Mouse (Mus musculus) frontal cortex, adult 2 months (tissue): ENCODE measurements around the gene Cplx3. TPM values are rescaled to one million over a fixed set of nuclear protein-coding genes. Genes with fewer than 3 reads are reported as not detected.

Experiments used
- DNase-seq, 2 experiments: peaks; one replicate each; pipeline ENCODE4 v3.0.0; 2022; ENCODE audit warnings: low spot score in 1 of 2; ENCODE audit errors: extremely low spot score in 1 of 2
- polyA plus RNA-seq: library from polyadenylated mRNA; depleted of rRNA; stranded (reverse); fragments of >200 nt; gene quantifications from 2 replicates; pipeline ENCODE4 v1.2.3, GENCODE M21; 2012; rRNA removed

The Cplx3 gene
- 17.6 and 18.4 TPM in 2 replicates for polyA plus RNA-seq

DNA sequence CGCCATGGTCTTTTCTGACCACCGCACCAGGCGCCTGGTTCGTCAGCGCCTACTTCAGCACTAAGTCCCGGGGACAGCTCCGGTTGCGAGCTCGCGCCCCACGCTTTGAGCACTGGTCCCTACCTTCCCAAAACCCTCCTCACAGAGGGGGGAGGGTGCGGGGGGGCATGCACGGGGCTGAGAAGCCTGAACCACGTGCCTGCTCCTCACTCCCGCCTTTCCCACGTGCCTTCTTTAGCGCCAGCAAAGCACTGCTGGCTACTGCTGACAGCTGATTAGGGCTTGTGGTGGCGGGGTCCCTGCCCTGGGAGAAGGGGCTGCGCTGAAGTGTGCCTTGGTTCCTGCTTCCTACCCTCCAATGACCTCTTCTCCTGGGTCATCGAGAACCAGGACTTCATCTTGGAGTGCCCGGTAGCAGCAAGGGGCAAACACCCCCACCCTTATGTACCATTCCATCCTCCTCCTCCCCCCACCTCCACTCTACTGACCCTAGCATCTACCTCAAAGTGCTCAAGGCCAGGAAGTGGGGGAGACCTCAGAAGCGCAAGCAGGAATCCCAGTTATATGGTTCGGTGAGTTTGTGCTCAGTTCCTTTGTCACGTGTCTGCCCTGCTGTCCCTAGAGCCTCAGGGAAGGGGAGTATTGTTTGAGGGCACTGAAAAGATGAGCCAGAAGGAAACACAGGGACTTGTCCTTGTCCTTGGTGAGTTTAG is at the start of gene Cplx3:
TSS of gene Cplx3 (minus strand) at position 143 of the 713 bp plus-strand sequence.
- DNase-seq, result no peak

DNA sequence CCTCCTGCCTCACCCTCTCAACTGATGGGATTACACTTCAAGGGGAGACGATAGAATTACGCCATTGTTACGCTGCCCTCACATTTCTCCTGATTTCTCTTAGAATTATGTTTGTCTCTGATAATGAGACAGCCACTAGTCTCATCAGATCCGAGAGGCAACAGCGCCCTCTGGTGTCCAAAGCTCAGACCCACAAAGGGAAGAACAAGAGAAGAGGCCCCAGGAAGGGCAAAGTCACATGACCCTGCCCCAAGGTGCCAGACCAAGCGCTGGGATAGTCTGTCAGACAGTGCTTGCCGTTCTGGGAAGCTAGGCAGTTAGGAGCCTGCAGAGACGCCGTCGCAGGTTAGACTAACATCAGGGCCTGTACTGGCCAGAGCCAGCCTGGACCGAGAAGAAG is 49.7 kb upstream of the Cplx3 start:
- DNase-seq, result peak; percentile 85 to 98

DNA sequence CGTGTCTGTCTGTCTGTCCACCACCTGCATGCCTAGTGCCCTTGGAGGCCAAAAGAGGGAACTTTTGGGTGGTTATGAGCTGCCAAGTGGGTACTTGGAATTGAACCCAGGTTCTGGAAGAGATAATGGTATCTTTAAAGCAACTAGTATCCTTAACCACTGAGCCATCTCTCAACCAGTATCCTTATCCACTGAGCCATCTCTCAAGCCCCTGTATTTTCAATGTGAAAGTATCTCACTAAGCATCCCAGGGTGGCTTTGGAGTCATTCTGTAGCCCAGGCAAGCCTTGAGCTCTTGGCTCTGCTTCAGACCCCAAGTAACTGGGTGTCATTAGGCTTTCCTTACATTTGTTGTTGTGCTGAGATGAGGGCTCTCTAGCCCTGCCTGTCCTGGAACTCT is 48.9 kb upstream of the Cplx3 start:
- DNase-seq, result no peak

GRCm38 (mm10) chr9:57653283-57653682 is 47.2 kb upstream of the Cplx3 start, which contains the start of gene Csk:
Gene Csk (minus strand): TSS chr9:57653631.
- DNase-seq, result no peak

GRCm38 (mm10) chr9:57652855-57653254 is 46.8 kb upstream of the Cplx3 start:
- DNase-seq, result no peak

GRCm38 (mm10) chr9:57652351-57652750 is 46.3 kb upstream of the Cplx3 start:
- DNase-seq, result no peak

DNA sequence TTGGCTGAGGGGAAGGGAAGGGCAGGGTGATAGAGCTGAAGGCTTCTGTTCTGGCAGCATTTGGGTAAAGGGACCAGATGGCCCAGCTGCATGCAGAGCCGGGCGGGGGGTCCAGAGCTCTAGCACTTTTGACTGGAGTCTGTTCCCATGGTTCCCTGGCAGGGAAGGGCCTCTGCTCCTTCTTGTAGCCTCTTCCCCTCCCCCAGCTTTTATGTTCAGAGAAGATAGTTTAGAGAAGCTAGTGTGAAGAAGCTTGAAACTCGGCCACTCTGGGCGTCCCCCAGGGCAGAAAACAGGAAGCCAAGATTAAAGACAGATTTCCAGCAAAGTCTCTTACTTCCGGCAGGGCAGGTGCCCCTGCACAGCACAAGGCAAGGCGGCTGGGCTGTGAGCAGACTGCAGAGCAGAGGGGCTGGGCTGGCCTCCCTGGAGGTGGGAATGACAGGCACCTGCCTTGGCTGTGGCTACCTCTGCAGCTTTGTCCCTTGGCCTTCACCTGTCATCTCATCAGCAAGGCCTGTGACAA is 44.8 kb upstream of the Cplx3 start:
- no peak for DNase-seq

DNA sequence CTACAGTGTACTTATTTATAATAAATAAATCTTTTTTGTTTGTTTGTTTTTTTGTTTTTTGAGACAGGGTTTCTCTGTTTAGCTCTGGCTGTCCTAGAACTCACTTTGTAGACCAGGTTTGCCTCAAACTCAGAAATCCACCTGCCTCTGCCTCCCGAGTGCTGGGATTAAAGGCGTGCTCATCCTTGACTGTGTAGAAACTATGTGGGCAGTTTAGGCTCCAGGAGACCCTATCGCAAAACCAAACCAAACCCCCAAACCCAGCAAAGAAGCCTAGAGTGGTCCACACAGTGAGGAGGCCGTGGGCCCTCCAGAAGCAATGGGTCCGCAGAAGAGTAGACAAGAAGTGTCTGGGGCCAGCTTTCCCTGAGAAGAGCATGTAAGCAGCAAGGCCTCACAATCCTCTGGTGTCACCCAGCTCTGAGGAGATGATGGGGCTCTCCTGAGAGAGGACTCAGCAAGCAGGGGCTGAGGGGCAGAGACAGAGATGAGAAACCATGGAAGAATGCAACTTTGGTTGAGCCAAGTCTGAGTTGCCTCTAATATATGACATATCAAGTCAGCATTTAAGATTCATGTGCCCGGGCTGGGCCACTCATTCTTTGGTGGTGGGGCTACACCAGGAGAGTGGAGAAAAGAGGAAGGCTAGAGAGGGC is 44.2 kb upstream of the Cplx3 start:
- no peak for DNase-seq

DNA sequence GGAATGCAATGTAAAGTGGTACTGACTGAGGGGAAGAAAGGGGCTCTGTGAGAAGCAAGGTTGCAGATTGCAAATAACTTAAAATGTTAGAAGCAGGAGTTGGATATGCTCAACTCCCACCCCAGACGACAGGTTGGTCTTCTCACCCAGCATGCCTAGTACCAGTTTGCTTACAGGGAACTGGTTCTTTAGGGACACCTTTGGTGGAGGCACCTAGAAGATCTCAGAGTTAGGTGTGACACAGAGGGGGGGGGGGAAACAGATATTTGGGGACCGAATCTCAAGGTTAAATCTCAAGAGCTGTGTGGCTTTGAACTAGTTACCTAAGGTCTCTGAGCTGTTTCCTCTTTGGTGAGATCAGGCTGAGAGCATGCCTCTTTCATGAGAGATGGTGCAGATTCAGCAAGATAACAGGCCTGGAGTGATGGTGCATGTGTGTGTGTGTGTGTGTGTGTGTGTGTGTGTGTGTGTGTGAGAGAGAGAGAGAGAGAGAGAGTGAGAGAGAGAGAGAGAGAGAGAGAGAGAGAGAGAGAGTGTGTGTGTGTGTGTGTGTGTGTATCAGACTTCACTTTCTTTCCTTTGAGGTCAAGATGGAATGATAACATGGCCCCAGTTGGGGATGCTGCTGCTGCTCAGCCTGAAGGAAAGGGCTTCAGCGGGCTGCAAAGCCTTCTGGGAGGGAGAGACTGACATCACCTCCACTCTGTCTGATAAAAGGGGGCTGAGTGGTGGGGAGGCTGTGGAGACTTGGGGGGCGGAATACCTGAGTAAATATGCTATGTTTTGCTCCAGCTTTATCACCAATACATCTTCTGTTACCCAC is 41.4 kb upstream of the Cplx3 start:
- DNase-seq, result no peak

DNA sequence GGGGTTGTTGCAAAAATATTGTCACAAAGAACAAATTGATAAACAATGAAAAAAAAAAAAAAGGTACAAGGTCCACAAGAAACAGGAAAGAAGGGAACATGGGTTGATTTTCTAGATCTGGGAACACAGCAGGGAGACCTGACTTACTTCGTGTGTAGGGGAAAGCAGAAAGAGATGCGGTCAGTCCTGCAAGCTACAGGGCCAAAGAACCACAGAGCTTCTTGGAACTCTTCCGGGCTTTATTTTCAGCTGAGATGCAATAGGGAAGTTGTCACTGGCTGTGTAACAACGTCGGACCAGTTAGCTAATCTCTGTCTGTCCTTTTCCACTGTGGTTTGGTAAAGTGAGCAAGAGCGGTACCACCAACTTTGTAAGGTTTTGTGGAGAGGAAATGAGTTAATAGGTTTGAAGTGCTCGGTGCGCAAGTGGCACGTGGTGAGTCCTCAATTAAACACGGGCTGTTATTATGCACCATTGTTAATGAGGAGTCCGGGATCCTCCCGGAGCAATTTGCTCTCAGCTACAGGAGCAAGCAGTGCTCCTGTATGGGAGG is 40.5 kb upstream of the Cplx3 start:
- DNase-seq, result no peak

DNA sequence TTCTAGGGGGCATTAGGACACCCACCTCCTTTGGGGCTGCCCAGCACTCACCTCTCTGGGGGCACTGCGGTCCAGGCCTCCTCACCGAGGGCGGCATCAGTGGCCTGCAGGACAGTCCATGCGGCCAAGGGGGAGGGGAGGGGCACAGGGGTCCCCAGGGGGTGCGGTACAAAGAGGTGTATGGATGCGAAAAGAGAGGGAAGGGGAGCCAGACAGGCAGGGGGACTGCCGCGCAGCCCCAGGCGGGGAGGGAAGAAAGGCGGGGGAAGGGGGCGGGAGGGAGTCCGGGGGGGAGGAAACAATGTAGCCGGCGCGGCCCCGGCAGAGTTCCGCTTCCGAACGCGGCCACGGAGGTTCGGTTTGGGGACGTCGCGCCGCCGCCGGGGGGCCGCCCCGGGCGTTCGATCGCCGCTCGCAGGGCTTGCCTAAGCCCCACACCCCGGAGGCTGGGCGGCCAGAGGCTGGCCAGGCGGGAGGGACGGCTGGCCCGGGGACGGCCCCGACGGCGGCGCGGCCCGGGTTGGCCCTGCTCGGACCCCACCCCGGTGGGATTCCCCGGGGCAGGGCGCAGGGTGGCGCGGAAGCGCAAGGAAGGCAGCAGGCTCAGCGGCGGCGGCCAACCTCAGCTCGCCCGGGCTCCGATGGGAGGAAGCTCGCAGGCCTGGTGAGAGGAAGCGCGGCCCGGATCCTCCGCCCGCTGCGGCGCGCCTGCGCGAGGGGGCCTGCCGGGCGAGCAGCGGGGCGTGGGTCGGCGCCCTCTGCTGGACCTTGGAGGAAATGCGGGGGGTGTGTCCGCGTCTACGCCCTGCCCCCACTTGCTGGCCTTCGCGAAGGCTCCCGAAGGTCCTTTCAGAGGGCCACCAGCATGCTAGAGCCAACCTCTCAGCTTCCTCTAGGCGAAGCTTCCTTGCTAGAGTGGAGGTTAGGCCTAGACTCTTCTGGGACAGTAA is 39.1 kb upstream of the Cplx3 start:
- DNase-seq, result peak; percentile 74 to 95

DNA sequence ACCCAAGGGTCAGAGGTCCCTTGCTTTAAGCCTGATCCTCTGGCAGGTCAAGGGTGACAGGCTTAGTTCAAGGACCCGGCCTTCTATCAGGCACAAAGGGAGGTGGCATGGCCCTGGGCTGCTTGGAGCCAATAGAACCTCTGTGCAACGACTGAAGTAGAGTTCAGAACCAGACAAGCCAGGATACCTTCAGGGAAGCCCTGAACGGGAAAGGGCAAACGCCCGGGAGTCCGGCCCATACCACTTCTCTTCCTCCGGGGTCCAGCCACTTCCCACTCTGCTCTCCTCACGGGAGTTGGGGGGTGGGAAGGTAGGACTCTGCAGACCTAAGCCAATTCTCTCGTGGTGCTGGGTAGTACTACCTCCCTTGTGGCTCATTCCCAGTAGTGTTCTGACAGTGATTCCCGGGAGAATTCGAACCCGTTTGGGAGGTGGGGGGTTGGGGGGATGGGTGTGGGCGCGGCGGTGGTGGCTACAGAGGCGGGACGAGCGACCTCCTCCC is 38.4 kb upstream of the Cplx3 start:
- DNase-seq, result no peak

- no peak for DNase-seq
Measured at GRCm38 (mm10) chr9:57643856-57644180, 37.7 kb upstream of the Cplx3 start.

- DNase-seq, result no peak
Measured at GRCm38 (mm10) chr9:57643169-57643855, 37.2 kb upstream of the Cplx3 start.

DNA sequence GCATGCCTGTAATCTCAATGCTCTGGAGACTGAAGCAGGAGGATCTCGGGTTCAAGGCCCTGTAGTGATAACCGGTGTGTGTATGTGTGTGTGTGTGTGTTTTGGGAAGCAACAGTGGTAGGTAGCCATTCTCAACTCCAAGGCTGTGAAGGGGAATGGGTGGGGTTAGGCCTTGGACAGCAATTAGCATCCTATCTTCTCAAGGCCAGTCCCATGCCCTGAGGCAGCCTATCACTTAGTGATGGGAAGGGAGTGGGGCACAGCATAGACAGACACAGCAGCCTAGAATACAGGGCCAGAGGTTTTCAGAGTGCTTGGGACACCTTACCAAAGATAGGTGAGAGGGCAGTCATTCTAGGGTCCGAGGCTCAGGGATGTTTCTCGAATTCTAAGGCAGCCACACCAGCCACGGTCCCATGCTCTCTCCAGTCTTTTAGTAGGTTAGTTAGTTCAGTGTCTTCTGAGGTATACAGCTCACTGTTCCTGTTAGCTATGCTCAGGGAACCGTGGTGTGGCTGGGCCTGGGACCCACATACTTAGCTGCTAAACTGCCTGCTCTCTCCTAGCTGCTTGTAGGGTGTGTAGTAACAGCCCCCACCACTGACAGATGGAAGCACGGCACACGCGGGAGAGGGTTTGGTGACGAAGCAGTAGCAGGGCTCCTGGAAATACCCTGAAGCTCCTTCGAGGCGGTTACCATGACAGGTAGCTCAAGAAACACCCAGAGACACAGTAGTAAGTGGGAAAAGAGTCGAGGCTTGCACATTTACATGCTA is 35.9 kb upstream of the Cplx3 start:
- DNase-seq, result no peak

GRCm38 (mm10) chr9:57641022-57641421 is 34.9 kb upstream of the Cplx3 start:
- no peak for DNase-seq

- DNase-seq, result no peak
Measured at GRCm38 (mm10) chr9:57640384-57640783, 34.3 kb upstream of the Cplx3 start.

DNA sequence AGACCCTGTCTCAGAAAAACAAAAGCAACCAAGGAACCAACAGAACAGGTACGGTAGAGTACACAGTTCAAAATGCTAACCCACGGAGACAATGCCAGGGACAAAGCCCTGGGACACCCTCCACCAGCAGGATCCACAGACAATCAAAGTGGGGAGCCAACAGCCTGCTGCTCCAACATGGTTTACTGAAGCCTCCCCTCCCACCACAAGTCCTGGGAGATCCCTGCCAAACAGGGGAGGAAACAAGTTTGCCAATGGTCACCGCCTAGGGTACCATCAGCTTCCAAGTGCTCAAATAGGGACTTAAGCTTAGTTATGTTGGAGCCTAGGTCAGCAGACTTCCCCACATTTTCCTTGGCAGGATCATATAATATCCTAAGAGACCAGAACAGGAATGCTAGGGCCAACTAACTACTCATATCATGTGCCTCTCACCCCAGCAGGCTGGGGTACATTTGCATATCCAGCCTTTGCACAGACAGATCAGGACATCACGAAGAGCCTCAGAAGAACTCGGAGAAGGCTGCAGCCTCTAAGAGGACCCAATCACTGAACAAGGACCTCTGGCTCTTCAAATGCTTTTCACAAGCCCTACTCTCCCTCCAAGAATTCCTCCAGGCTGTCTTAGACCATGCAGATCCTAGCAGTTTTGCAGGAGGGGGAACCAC is 33.7 kb upstream of the Cplx3 start:
- DNase-seq, result no peak
